Comparison of ENCODE assay signal across 11 mouse cellular contexts in the genomic region with DNA sequence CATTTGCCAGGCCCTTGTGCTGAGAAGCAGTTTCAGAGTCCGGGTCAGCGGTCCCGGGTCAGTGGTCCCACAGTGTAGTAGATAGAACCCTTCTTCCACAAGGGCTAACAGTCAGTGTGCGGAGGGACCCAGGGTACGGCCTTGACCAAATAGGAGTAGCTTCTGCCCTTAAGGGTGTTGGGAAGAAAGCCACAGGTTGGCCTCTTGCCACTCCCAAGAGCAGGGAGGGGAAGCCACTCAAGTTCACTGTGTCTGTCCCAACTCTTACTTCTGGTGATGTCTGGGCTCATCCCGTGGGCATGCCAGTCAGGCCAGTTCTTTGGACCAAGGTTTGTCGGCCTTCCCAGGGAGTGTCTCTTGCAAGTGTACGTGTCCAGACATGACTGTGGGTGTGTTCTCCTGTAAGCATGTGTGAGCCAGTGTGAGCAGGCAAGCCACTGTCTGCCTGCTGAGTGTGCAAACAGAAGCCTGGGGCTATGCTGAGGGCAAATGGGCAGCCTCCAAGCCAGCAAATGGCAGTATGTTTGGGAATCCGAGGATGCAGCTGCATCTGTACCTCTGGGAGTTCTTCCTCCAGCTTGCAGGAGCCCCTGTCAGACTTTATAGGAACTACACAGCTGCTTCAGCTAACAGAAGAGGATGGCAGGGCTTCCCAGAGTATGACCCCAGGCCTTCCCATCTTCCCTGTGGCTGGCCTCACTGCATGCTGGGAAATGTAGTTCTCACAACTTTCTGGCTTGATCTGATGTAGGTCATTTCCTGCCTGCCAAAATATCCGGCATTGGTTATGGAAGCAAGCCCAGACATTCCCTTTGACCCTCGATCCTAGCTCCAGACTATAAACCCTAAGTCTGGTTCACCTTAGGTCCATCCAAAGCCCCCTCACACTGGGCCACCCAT. TPM values are rescaled to one million over a fixed set of nuclear protein-coding genes. Genes with fewer than 3 reads are reported as not detected.
A peak's percentile ranks its signal among the peaks of the same experiment; 100 is the strongest.
DNase-seq lines count a peak whose midpoint lies in the region; ATAC-seq and TF ChIP-seq lines count a peak whose summit lies in the region.
"Had no signal": no experiment of that assay in that cellular context is flagged by ENCODE, and none has a peak within 500 bp of the region (broad histone marks: within the 10 kb centered on the region; RNA-seq: fewer than 3 reads in every experiment).

No protein-coding gene starts in this region.

- H3K4me2 ChIP-seq in kidney, embryonic 16.5 days (replicated peaks; ENCODE audit: low read depth, low read length): no peak overlapping the region
- no peak overlapping the region for H3K4me2 ChIP-seq in forebrain, embryonic 11.5 days (ENCODE audit: low read depth, low read length, severe bottlenecking)
- H3K4me2 ChIP-seq: liver, embryonic 13.5 days had no signal

- H3K36me3 ChIP-seq in kidney, embryonic 16.5 days (ENCODE audit: insufficient read depth, low read length): peaks cover 3% of the 10 kb centered on the region; the same call in 1 of the 2 replicates
- peaks cover 10% of the 10 kb centered on the region for H3K36me3 ChIP-seq in forebrain, embryonic 11.5 days (ENCODE audit: control insufficient read depth, insufficient read depth, low read length)

- TF ChIP-seq CTCF in gastrocnemius, adult 2 months (IDR thresholded peaks at IDR 0.05): no peak

- no peaks in the 10 kb centered on the region for H3K9me3 ChIP-seq in kidney, embryonic 16.5 days (ENCODE audit: low read length)
- no peaks in the 10 kb centered on the region for H3K9me3 ChIP-seq in forebrain, embryonic 11.5 days (ENCODE audit: control insufficient read depth, low read length)
- H3K9me3 ChIP-seq: liver, embryonic 13.5 days had no signal

- intact Hi-C loops in gastrocnemius, adult 2 months (cut with DNase I): no loop called here

- ATAC-seq in kidney, embryonic 16.5 days (ENCODE audit: low FRiP score, low TSS enrichment): peak; percentile 70
- no peak for ATAC-seq in forebrain, embryonic 11.5 days (replicated peaks; ENCODE audit: low FRiP score)
- ATAC-seq: CD4-positive, CD25-positive, alpha-beta regulatory T cell, adult 4 months had no signal

- H3K4me3 ChIP-seq in gastrocnemius, adult 2 months: no peak overlapping the region
- no peak overlapping the region for H3K4me3 ChIP-seq in kidney, embryonic 16.5 days (ENCODE audit: low read length)
- no peak overlapping the region for H3K4me3 ChIP-seq in forebrain, embryonic 11.5 days (ENCODE audit: low read depth, low read length)
- H3K4me3 ChIP-seq: liver, embryonic 13.5 days had no signal

- WGBS in kidney, embryonic 16.5 days: 69% methylated on average over 11 of the region's 11 CpGs
- WGBS in forebrain, embryonic 11.5 days: 85% methylated on average over 11 of the region's 11 CpGs

- DNase-seq in gastrocnemius, adult 2 months: no peak
- no peak for DNase-seq in gastrocnemius, postnatal 4 days (ENCODE audit: low spot score in 2 of 2)
- DNase-seq in urinary bladder, adult 2 months (ENCODE audit: low spot score): peak; percentile 49
- no peak for DNase-seq in urinary bladder, postnatal 10 days (ENCODE audit: low spot score)
- DNase-seq in urinary bladder, postnatal 36 days (ENCODE audit: low spot score in 2 of 2): peak; percentile 73 to 80
- DNase-seq in cerebellum, adult 11-12 months: no peak
- no peak for DNase-seq in forebrain, embryonic 11.5 days (ENCODE audit: low spot score)
- DNase-seq: cerebellum, postnatal 10 days; liver, embryonic 13.5 days had no signal

- peak overlapping the region; percentile 28; the same call in 1 of the 2 replicates for H3K27ac ChIP-seq in gastrocnemius, adult 2 months
- H3K27ac ChIP-seq in kidney, embryonic 16.5 days (ENCODE audit: low read length): peak overlapping the region; percentile 17; the same call in 1 of the 2 replicates
- no peak overlapping the region for H3K27ac ChIP-seq in forebrain, embryonic 11.5 days (ENCODE audit: low read depth, low read length)
- H3K27ac ChIP-seq: liver, embryonic 13.5 days had no signal

- H3K4me1 ChIP-seq in kidney, embryonic 16.5 days (ENCODE audit: insufficient read depth, low read length): peaks cover 7% of the 10 kb centered on the region; the same call in 1 of the 2 replicates
- 0 out of 2 replicates have a peak, but pooled peaks cover 1% of the 10 kb centered on the region for H3K4me1 ChIP-seq in forebrain, embryonic 11.5 days (replicated peaks; ENCODE audit: control insufficient read depth, insufficient read depth, low read length)
- H3K4me1 ChIP-seq: liver, embryonic 13.5 days had no signal

- H3K9ac ChIP-seq in kidney, embryonic 16.5 days (replicated peaks; ENCODE audit: low read length): no peak overlapping the region
- H3K9ac ChIP-seq in forebrain, embryonic 11.5 days (ENCODE audit: low read length): no peak overlapping the region
- H3K9ac ChIP-seq: liver, embryonic 13.5 days had no signal

- H3K27me3 ChIP-seq in kidney, embryonic 16.5 days (ENCODE audit: insufficient read depth, low read length): no peaks in the 10 kb centered on the region
- no peaks in the 10 kb centered on the region for H3K27me3 ChIP-seq in forebrain, embryonic 11.5 days (ENCODE audit: control insufficient read depth, insufficient read depth, low read length)
- H3K27me3 ChIP-seq: liver, embryonic 13.5 days had no signal

RNA-seq across cellular contexts. Expression of gene Nectin1, which starts 53.3 kb away (rescaled TPM):
- 1 to 10 TPM; 1.2 to 2.9 TPM for total RNA-seq in gastrocnemius, adult 2 months (2021)
- total RNA-seq in gastrocnemius, postnatal 4 days (2021): 10 to 100 TPM; 16.0 to 16.4 TPM
- polyA plus RNA-seq in urinary bladder, adult 2 months (2012; rRNA removed): 13.8 and 28.1 TPM in 2 replicates
- polyA plus RNA-seq in kidney, embryonic 16.5 days (2015; fragmentation: Nextera tagmentation; extraction: Ambion mirVana): 4.3 and 4.7 TPM in 2 replicates
- 12.3 and 12.4 TPM in 2 replicates for polyA plus RNA-seq in forebrain, embryonic 11.5 days (2014; fragmentation: Nextera tagmentation; extraction: Ambion mirVana)

Comparison
In these comparisons a context has a peak if more than half of its experiments do, and no peak if none do; other contexts are left out.
1. DNase-seq: peak in urinary bladder, adult 2 months (single experiment) and urinary bladder, postnatal 36 days (2 of 2); none in gastrocnemius, adult 2 months (single experiment), gastrocnemius, postnatal 4 days (0 of 2), urinary bladder, postnatal 10 days (single experiment), cerebellum, adult 11-12 months (single experiment) and forebrain, embryonic 11.5 days (single experiment).